Mouse (Mus musculus) neutrophil, adult 5-6 weeks (primary cell): ENCODE results near the gene Fnbp4. TPM values are rescaled to one million over a fixed set of nuclear protein-coding genes. Genes with fewer than 3 reads are reported as not detected.

ENCODE experiments used
- total RNA-seq: library from RNA; stranded (forward); fragments of 200-1000 nt; gene quantifications from 2 replicates; pipeline ENCODE4 v1.2.3, GENCODE M21; 2017

Gene Fnbp4
- total RNA-seq, 1 experiment from 2014 or later, result 373 TPM

Other genes with a start within 250 kb of the Fnbp4 start
- gene Ptprj, start 164.7 kb upstream of the Fnbp4 start, total RNA-seq, result 93.1 and 93.8 TPM in 2 replicates
- gene Nup160, start 68.2 kb upstream of the Fnbp4 start, total RNA-seq, result 31.3 and 49.2 TPM in 2 replicates
- not detected in 2 replicates for gene Agbl2, start 37.4 kb downstream of the Fnbp4 start, total RNA-seq
- gene Mtch2, start 101.8 kb downstream of the Fnbp4 start, total RNA-seq, result 91.6 and 92.8 TPM in 2 replicates
- gene C1qtnf4, start 140.5 kb downstream of the Fnbp4 start, total RNA-seq, result not detected in 2 replicates
- gene Kbtbd4, start 159.4 kb downstream of the Fnbp4 start, total RNA-seq, result 16.3 and 16.5 TPM in 2 replicates
- 66.7 and 76.9 TPM in 2 replicates for gene Ndufs3, start 159.5 kb downstream of the Fnbp4 start, total RNA-seq
- 41.1 and 53.0 TPM in 2 replicates for gene Celf1, start 195.0 kb downstream of the Fnbp4 start, total RNA-seq